Mouse (Mus musculus) right cerebral cortex, postnatal 4 days (tissue): ENCODE measurements at regions not wholly inside any gene's neighbourhood (a gene's known extent, or its start where the extent isn't known, plus 50 kb on each side); places are given as distances from the start of the nearest gene placed in this dataset.
"Not testable (repeated sequence)": the region's sequence is repeated elsewhere in the genome, so short reads cannot be mapped to it uniquely, and the experiment has no call there.

Source experiments
- DNase-seq: peaks from one replicate; pipeline ENCODE4 v3.0.0-alpha.2; 2022

DNA sequence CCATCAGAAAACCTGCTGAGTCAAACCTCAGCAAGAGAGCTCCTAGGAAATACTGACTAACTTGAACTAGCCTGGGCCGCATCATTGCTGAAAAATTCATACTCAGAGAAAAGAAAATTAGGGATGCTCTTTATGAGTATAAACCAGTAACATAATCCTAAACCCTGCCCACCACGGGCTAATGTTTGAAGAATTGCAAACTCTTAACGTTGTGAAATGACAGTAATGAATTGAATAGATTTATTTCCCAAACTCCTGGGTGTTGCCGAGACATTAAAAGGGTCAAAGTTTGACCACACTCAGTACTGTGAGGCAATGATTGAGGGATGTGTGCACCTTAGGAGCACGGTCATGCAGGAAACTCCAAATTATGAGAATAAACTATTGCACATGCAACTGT lies 125.3 kb downstream of the Gipc2 start:
- DNase-seq, result no peak

- not testable (repeated sequence) for DNase-seq
These were observed 129.2 kb downstream of the Gipc2 start for GRCm38 (mm10) chr3:152036819-152037218.

- no peak for DNase-seq
These were observed 130.6 kb downstream of the Gipc2 start for GRCm38 (mm10) chr3:152035416-152035815.

DNA sequence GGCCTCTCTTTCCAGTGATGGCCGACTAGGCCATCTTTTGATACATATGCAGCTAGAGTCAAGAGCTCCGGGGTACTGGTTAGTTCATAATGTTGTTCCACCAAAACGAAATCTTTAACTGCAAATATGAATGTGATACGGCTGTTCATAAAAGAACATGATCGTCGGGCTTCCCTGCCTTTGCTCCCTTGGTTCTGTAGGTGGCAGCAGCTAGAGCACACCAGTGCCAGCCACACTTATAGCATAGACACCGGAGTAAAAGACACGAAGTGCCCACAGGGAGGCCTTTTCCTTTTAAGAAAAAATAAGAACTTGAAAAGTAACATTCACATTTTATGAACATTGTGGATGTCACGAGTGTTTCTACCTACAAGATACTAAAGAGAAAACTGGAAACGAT lies 131.3 kb downstream of the Gipc2 start:
- no peak for DNase-seq

DNA sequence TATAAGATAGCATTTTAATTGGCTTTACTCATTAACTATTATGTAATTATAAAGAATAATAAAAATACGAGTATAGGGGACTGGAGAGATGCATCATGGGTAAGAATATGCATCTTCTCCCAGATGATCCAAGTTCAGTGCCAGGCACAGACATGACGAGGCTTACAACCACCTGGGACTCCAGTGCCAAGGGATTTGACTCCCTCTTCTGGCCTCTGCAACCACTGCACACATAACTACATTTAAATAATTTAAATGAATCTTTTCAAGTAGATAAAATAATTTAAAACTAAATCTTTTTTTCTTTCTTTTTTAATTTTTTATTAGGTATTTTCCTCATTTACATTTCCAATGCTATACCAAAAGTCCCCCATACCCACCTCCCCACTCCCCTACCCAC lies 131.8 kb downstream of the Gipc2 start:
- no peak for DNase-seq

- DNase-seq, result no peak
These were observed 133.2 kb downstream of the Gipc2 start for GRCm38 (mm10) chr3:152032663-152033318.

DNA sequence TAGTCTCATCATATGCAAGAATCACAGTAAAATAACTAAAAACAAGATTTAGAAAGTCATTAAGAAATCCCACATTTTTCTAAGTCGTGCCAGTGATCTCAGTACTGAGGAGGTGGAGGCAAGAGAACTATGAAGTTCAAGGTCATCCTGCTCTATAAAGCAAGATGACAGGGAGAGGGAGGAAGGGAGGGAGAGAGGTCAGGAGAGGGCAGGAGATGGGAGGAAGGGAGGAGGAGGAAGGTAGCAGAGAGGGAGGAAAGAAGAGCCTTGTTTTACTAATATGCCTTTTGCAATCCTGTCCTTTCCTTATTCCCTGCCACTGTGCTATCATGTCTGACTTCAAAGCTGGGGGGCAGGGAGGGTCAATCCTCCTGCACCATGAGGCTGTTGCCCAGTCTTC lies 137.3 kb downstream of the Gipc2 start:
- no peak for DNase-seq

DNA sequence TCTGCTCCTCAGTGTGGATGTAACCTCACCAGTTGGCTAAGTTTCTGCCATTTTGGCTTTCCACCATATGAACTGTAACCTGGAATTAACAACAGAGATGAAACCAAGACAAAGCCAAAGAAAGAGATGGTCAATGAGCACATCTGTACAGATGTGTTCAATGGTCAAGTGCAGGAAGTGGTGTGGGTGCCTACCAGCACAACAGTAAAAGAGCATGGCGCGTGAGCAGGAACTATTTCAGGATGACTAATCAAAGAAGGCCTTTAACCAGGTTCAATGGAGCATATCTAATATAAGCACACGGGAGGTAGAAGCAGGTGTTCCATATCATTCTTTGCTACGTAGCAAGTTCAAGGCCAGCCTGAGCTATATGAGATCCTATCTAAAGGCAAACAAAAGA lies 140.0 kb downstream of the Gipc2 start:
- DNase-seq, result no peak

DNA sequence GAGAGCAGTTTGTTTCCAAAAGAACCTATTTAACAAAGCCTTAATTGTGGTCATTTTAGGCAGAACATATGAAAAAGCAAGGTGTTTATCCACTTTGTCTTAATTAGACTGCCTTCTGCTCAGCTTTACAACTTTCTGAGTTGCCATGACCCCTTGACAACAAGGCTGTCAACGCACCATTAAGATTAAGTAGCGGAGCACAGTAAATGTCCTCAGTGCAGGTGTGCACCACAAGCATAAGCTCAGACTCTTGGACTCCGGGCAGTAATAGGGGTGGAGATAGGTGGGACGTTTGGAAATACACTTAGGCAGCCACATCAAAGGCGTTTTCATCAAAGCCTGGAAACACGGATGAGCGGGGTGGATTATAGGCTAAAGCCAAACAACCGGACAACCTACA lies 140.9 kb downstream of the Gipc2 start:
- no peak for DNase-seq

GRCm38 (mm10) chr3:152006747-152007146 lies 159.3 kb downstream of the Gipc2 start:
- no peak for DNase-seq

DNA sequence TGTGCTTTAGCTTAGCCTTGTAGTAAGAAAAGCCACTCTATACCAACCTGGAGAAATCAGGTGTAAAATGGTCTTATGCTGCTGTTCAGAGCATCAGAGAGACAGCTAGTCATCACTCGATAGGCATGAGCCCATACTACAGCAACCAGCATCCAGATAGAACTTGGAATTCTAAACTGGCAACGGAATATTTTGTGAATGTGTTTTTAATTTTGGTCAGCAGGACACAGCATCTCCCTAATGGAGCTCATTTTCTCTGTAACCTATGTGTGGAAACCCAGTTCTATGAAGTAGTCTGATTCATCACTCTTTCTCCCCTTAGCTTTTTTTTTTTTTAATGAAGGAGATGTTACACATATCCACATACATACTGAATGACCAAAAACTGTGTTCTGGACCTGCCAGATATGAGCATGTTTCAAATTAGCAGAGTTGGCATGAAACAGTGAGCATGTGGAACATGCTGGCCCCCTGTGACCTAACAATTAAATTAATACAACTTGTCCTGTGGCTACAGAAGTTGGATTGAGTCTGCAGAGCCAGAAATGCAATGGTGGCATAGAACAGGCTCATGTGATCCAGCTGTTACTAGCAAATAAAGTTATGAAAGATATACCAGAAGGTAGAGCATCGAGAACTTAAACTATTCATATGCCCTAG lies 160.5 kb downstream of the Gipc2 start:
- DNase-seq, result no peak

- no peak for DNase-seq
These were observed 161.5 kb downstream of the Gipc2 start for GRCm38 (mm10) chr3:152004411-152004955.

GRCm38 (mm10) chr3:151997534-151998107 lies 160.2 kb upstream of the Ptgfr start:
- DNase-seq, result peak; percentile 1

DNA sequence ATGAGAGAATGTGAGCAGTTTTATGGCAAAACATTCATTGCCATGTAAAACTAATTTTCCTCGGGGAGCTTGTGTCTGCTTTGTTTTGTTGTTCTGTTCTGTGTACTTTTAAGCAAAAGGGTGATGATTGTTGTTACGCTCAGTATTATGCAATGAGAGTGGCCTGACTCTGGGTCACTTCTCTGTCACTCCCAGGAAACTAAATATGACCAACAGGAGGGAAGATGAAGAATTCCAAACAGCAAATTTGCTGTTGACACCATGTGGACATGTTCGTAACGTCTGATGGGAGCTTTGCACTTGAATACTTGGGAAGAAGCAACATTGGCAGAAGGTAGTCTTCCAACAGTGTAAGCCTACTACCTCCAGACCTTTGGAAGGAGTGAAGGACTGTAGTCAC lies 159.7 kb upstream of the Ptgfr start:
- DNase-seq, result no peak

- DNase-seq, result no peak
These were observed 150.8 kb upstream of the Ptgfr start for GRCm38 (mm10) chr3:151988221-151988620.

DNA sequence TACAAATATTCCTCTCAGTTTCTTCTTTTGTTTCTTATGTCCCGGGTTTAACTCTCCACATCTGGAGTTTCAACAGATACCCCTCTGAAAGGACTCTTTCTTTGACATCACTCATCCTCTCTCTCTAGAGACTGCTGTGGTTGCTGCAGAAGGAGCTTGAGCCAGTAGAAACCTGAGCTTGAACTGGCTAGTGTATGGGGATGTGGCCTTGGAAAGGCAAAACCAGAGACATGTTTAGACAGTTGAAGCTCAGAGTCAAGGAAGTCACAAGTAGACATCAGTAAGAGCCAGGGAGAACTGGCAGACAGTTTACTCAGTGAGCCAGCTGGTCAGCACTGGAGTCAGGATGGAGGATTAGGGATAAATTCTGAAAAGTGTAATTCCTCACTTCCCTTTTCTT lies 140.7 kb upstream of the Ptgfr start:
- DNase-seq, result no peak

DNA sequence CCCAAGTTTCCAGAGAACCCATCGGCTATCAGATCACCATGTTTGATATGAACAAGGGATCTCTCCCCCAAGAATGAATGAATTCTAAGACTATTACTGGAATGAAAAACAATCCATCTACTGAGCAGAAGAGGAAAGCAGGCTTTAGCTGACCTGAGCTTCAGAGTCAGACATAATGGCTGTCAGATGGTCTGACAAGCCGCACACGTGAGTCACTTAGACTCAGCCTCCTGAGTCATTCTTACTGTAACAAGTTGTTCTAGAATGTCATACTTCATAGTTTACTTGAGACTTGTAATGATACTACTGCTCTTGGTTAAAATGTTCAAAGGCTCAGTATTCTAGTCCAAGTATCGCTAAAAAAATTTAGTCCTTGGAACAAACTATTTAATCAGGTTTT lies 140.2 kb upstream of the Ptgfr start:
- no peak for DNase-seq

- no peak for DNase-seq
These were observed 112.4 kb upstream of the Ptgfr start for GRCm38 (mm10) chr3:151949865-151950264.

DNA sequence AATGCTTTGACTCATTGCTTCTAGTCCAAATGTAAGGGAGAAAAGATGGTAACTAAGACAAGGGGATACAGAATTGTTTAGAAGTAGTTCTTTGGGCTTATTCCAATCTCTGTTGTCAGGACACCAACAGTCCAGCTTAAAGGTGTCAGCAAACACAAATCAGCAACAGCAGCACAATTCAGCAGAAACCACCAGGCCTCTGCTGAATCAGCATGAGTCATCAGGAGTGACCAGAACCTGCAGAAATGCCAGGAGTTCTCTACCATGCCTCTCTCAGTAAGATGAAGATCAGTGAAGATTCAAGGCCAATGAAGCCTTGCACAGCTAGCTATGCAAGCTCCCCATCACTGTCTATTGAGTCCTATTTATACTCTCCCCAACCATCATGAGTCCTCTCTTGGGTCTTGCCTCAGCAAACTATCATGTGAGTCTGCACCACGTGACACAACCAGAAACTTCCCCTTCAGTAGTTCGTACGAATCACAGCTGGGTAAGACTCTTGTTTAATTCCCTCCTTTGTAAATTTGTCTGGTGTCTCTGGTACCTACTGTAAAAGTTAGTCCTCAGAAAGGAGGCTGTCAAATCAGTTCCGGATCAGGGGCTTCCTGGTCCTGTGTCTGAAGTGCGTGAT lies 110.7 kb upstream of the Ptgfr start:
- no peak for DNase-seq

DNA sequence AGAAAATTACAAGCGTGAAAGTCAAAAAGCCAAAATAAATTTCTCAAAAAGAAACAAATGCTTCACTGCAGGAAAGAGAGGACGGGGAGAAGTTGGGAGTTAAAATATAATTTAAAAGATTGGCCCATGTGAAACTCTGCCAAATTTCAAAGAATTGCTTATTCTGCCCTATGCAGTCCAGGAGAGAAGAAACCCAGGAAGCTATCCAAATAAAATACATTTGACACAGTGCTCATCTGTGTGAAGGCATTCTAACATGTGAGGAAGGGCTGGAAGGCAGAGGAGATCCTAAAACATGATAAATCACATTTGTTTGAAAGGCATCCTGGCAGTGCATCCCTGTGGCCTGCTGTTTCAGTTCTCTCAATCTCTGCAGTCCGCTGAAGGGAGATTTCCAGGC lies 108.5 kb upstream of the Ptgfr start:
- DNase-seq, result no peak

- no peak for DNase-seq
These were observed 106.1 kb upstream of the Ptgfr start for GRCm38 (mm10) chr3:151943542-151943941.

DNA sequence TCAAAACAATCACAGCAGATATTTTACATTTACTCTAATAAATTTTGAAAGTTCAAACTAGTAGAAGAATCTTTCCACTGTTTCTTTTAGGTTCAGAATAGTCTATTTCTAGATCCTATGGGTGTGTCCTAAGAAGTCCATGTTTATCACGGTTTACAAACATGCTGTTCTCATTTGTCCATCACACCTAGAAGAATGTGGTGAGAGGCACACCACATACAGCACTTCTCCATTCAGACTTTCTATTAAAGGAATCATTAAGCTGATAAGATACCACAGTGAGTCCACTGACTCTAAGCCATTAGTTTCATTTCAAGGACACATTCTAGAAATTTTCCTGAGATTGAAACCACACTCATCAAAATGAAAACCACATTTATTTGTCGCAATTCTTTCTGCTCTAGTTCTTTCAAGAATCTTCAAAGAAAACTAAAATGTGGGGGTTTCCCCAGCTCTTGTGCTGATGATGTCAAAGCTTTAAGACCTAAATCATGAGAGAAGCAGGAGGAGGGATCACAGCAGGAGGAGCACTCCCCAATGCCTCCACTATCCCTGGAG lies 101.1 kb upstream of the Ptgfr start:
- DNase-seq, result no peak

DNA sequence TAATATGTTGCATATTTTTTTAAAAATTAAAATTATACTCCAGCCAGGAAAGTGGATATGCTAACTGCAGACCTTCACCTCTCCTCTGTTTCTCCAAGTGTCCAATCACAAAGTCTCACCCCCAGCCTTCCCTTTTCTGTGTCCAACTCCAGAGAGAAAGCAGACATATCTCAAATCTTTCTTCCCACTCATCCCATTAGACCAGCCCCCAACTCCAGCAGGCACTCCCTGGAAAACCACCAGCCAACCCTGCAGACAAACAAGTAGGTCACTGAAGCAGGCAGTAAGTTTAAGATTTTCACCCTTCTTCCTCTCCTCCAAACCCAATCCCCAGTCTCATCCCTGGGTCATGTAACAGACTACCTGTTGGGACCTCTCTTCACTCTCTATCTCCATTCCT lies 94.2 kb upstream of the Ptgfr start:
- DNase-seq, result no peak

- DNase-seq, result no peak
These were observed 93.7 kb upstream of the Ptgfr start for GRCm38 (mm10) chr3:151931096-151931495.
